Mouse (Mus musculus) liver, postnatal 0 days (tissue): ENCODE data around the gene Ssr3.

Experiments used
- CTCF ChIP-seq: sonication (generic); IDR thresholded peaks from 2 replicates; pipeline ENCODE4 v1.5.1; 2016; ENCODE audit warnings: antibody characterized with exemption, low read depth
- EP300 ChIP-seq: IDR thresholded peaks from 2 replicates; pipeline ENCODE4 v1.6.1; 2016; ENCODE audit warnings: antibody characterized with exemption, low read depth, mild to moderate bottlenecking

GRCm38 (mm10) chr3:65365184-65365583 lies 27.2 kb downstream of the Ssr3 start:
- TF ChIP-seq CTCF (no peak), EP300 (no peak)
